Mouse (Mus musculus): Measurements from ENCODE around the gene Tcf20. TPM values are rescaled to one million over a fixed set of nuclear protein-coding genes. Genes with fewer than 3 reads are reported as not detected.
"Not testable (repeated sequence)": the region's sequence is repeated elsewhere in the genome, so short reads cannot be mapped to it uniquely, and the experiment has no call there.

The Tcf20 gene
- total RNA-seq, 1 experiment, result 143 TPM

DNA sequence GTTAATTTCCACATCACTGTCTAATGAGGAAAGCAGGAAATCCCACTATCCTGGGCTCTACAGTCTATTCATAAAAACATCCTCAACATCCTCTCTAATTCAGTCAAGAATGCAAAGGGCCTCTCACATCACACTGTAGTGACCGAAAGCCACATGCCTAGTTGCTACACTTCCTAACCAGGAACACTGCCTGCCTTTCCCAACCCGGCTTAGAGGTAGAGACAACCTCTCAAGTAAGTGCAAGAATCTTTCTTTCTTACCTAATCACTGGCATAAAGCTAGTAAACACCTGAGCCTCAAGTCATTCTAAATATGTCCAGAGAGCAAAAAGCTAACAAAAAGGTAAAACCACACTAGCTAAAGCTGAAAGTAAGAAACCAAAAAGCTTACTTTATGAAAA is 110.8 kb downstream of the Tcf20 start:
- TF ChIP-seq ZC3H11A (IDR thresholded peaks at IDR 0.05; ENCODE audit: borderline replicate concordance, low read depth, low read length), result no peak
- no peak for TF ChIP-seq HCFC1 (IDR thresholded peaks at IDR 0.05; ENCODE audit: borderline replicate concordance, insufficient read depth, low read length)
- TF ChIP-seq CHD2 (IDR thresholded peaks at IDR 0.05; ENCODE audit: low read depth, low read length), result no peak
- no peak for TF ChIP-seq MAFK (IDR thresholded peaks at IDR 0.05; ENCODE audit: insufficient read depth, low read depth, low read length)
- TF ChIP-seq ZNF384 (IDR thresholded peaks at IDR 0.05; ENCODE audit: low read depth, low read length), result no peak
- Histone ChIP-seq H3K27ac (ENCODE audit: insufficient read depth, low read depth, low read length, poor library complexity, severe bottlenecking) (no peak overlapping the region), H3K9ac (ENCODE audit: insufficient read depth, low read depth, low read length, poor library complexity, severe bottlenecking) (no peak overlapping the region), H3K4me1 (ENCODE audit: control insufficient read depth in 2 of 2, insufficient read depth in 2 of 2, low read length in 2 of 2, poor library complexity in 1 of 2) (no peaks in the 10 kb centered on the region), H3K36me3 (ENCODE audit: control insufficient read depth, insufficient read depth, low read length, poor library complexity, severe bottlenecking) (no peaks in the 10 kb centered on the region), H3K9me3 (ENCODE audit: control insufficient read depth, insufficient read depth, low read depth, low read length) (no peaks in the 10 kb centered on the region), H3K4me3 (ENCODE audit: insufficient read depth in 1 of 2, low read depth in 1 of 2, low read length in 2 of 2, poor library complexity in 1 of 2, severe bottlenecking in 1 of 2) (no peak overlapping the region)
- DNase-seq (ENCODE audit: low read depth, low spot score), result no peak
- in situ Hi-C loops (cut with MboI; ENCODE audit: low sequenced_read_pairs in 2 of 2, unreplicated experiment in 2 of 2), result no loop called here

DNA sequence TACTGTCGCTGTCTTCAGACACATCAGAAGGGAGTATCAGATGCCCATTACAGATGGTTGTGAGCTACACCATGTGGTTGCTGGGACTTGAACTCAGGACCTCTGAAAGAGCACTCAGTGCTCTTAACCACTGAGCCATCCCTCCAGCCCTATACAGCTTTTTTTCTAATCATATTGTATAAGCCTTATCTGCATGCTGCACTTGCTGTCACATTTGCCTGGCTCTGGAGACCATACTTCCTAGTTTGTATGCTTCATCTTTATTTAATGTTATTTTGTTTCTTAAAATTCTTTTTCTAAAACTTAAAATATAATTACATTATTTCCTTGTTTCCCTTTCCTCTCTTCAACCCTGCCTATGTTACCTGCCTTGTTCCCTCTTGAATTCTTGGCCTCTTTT is 115.6 kb downstream of the Tcf20 start:
- peaks cover 0 to 4% of the 10 kb centered on the region in 2 experiments; a peak in 1 of 4 replicates for H3K4me1 ChIP-seq (ENCODE audit: control insufficient read depth in 2 of 2, insufficient read depth in 2 of 2, low read length in 2 of 2, poor library complexity in 1 of 2)
- H3K27ac ChIP-seq (ENCODE audit: insufficient read depth, low read depth, low read length, poor library complexity, severe bottlenecking), result no peak overlapping the region
- in situ Hi-C loops (cut with MboI; ENCODE audit: low sequenced_read_pairs in 2 of 2, unreplicated experiment in 2 of 2), result no loop called here
- H3K9me3 ChIP-seq (ENCODE audit: control insufficient read depth, insufficient read depth, low read depth, low read length), result no peaks in the 10 kb centered on the region
- no peak for TF ChIP-seq ZNF384 (IDR thresholded peaks at IDR 0.05; ENCODE audit: low read depth, low read length)
- no peak for TF ChIP-seq ZC3H11A (IDR thresholded peaks at IDR 0.05; ENCODE audit: borderline replicate concordance, low read depth, low read length)
- no peak for TF ChIP-seq CHD2 (IDR thresholded peaks at IDR 0.05; ENCODE audit: low read depth, low read length)
- TF ChIP-seq MAFK (IDR thresholded peaks at IDR 0.05; ENCODE audit: insufficient read depth, low read depth, low read length), result no peak
- no peak for TF ChIP-seq HCFC1 (IDR thresholded peaks at IDR 0.05; ENCODE audit: borderline replicate concordance, insufficient read depth, low read length)
- no peak overlapping the region for H3K4me3 ChIP-seq (ENCODE audit: insufficient read depth in 1 of 2, low read depth in 1 of 2, low read length in 2 of 2, poor library complexity in 1 of 2, severe bottlenecking in 1 of 2)
- no peak for DNase-seq (ENCODE audit: low read depth, low spot score)
- H3K9ac ChIP-seq (ENCODE audit: insufficient read depth, low read depth, low read length, poor library complexity, severe bottlenecking), result no peak overlapping the region
- H3K36me3 ChIP-seq (ENCODE audit: control insufficient read depth, insufficient read depth, low read length, poor library complexity, severe bottlenecking), result no peaks in the 10 kb centered on the region

DNA sequence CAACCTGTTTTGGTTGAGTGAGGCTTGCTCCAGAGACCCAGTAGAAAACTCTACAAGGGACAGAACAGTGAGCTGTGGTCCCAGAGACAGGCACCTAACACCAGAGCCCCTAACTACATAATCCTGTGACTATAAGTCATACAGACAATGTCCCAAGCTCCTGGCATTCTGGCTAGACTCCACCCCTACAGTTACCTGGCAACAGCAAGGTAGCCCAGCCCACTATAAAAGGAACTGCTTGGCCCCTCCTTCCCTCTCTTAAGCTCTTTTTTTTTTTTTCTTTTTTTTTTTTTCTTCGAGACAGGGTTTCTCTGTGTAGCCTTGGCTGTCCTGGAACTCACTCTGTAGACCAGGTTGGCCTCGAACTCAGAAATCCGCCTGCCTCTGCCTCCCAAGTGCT is 121.4 kb downstream of the Tcf20 start:
- H3K9ac ChIP-seq (ENCODE audit: insufficient read depth, low read depth, low read length, poor library complexity, severe bottlenecking); H3K36me3 ChIP-seq (ENCODE audit: control insufficient read depth, insufficient read depth, low read length, poor library complexity, severe bottlenecking); H3K27ac ChIP-seq (ENCODE audit: insufficient read depth, low read depth, low read length, poor library complexity, severe bottlenecking); DNase-seq (ENCODE audit: low read depth, low spot score); in situ Hi-C loops (cut with MboI; ENCODE audit: low sequenced_read_pairs in 2 of 2, unreplicated experiment in 2 of 2); H3K9me3 ChIP-seq (ENCODE audit: control insufficient read depth, insufficient read depth, low read depth, low read length); H3K4me1 ChIP-seq (ENCODE audit: control insufficient read depth in 2 of 2, insufficient read depth in 2 of 2, low read length in 2 of 2, poor library complexity in 1 of 2); H3K4me3 ChIP-seq (ENCODE audit: insufficient read depth in 1 of 2, low read depth in 1 of 2, low read length in 2 of 2, poor library complexity in 1 of 2, severe bottlenecking in 1 of 2): not testable (repeated sequence)
- TF ChIP-seq ZNF384 (IDR thresholded peaks at IDR 0.05; ENCODE audit: low read depth, low read length), result peak; percentile 67; the same call in 1 of the 2 replicates

DNA sequence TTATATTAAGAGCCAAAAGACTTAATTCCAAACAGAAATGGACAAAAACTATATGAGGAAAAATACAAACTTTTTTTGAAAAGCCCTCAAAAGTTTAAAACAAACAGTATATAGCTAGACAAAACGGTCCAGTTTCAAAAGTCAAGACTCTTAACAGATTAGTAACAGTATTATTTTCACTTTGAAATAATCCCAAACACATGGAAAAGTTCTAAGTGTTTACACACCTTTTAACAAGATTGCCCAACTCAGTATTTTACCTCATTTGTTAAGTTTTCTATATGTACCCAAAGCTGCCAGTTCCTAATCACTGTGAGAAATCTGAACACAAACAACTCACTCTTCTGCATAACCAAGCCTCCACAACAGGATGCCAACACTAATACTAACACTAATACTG is 124.0 kb downstream of the Tcf20 start:
- Histone ChIP-seq H3K27ac (ENCODE audit: insufficient read depth, low read depth, low read length, poor library complexity, severe bottlenecking) (no peak overlapping the region), H3K4me1 (ENCODE audit: control insufficient read depth in 2 of 2, insufficient read depth in 2 of 2, low read length in 2 of 2, poor library complexity in 1 of 2) (peaks cover 0 to 2% of the 10 kb centered on the region in 2 experiments; a peak in 1 of 4 replicates), H3K9me3 (ENCODE audit: control insufficient read depth, insufficient read depth, low read depth, low read length) (no peaks in the 10 kb centered on the region), H3K9ac (ENCODE audit: insufficient read depth, low read depth, low read length, poor library complexity, severe bottlenecking) (no peak overlapping the region), H3K36me3 (ENCODE audit: control insufficient read depth, insufficient read depth, low read length, poor library complexity, severe bottlenecking) (no peaks in the 10 kb centered on the region), H3K4me3 (ENCODE audit: insufficient read depth in 1 of 2, low read depth in 1 of 2, low read length in 2 of 2, poor library complexity in 1 of 2, severe bottlenecking in 1 of 2) (no peak overlapping the region)
- DNase-seq (ENCODE audit: low read depth, low spot score), result no peak
- no peak for TF ChIP-seq MAFK (IDR thresholded peaks at IDR 0.05; ENCODE audit: insufficient read depth, low read depth, low read length)
- no peak for TF ChIP-seq ZNF384 (IDR thresholded peaks at IDR 0.05; ENCODE audit: low read depth, low read length)
- TF ChIP-seq HCFC1 (IDR thresholded peaks at IDR 0.05; ENCODE audit: borderline replicate concordance, insufficient read depth, low read length), result no peak
- no peak for TF ChIP-seq ZC3H11A (IDR thresholded peaks at IDR 0.05; ENCODE audit: borderline replicate concordance, low read depth, low read length)
- no peak for TF ChIP-seq CHD2 (IDR thresholded peaks at IDR 0.05; ENCODE audit: low read depth, low read length)
- in situ Hi-C loops (cut with MboI; ENCODE audit: low sequenced_read_pairs in 2 of 2, unreplicated experiment in 2 of 2), result no loop called here
